Mouse (Mus musculus) MEL (cell line): Measurements from ENCODE around the gene Mgat1.

Source experiments
- CHD1 ChIP-seq: IDR thresholded peaks from 2 replicates; pipeline ENCODE4 v1.6.1; 2012; ENCODE audit warnings: low read depth, mild to moderate bottlenecking, inconsistent platforms, low read length, improper control_type of control experiment
- GATA1 ChIP-seq: IDR thresholded peaks from 2 replicates; pipeline ENCODE4 v1.6.1; 2011; ENCODE audit warnings: low read depth, low read length, improper control_type of control experiment
- MAZ ChIP-seq: IDR thresholded peaks from 2 replicates; pipeline ENCODE4 v1.6.1; 2012; ENCODE audit warnings: low read depth, mild to moderate bottlenecking, inconsistent platforms, low read length, improper control_type of control experiment
- NELFE ChIP-seq: IDR thresholded peaks from 2 replicates; pipeline ENCODE4 v1.6.1; 2011; ENCODE audit warnings: low read depth, low read length, improper control_type of control experiment
- POLR2A ChIP-seq, 2 experiments: IDR thresholded peaks; 2 replicates each; pipeline ENCODE4 v1.6.1; 2011 to 2012; ENCODE audit warnings: low read length in 2 of 2, mild to moderate bottlenecking in 2 of 2, control low read depth in 1 of 2, improper control_type of control experiment in 1 of 2, low read depth in 1 of 2, moderate library complexity in 1 of 2; ENCODE audit not compliant: control insufficient read depth in 1 of 2, insufficient read depth in 1 of 2, poor library complexity in 1 of 2
- UBTF ChIP-seq: IDR thresholded peaks from 2 replicates; pipeline ENCODE4 v1.6.1; 2012; ENCODE audit warnings: low read depth, mild to moderate bottlenecking, inconsistent platforms, low read length, improper control_type of control experiment, moderate library complexity, borderline replicate concordance; ENCODE audit not compliant: insufficient read depth

GRCm38 (mm10) chr11:49241471-49241870 lies 2.5 kb upstream of the Mgat1 start:
- TF ChIP-seq UBTF = no peak
- TF ChIP-seq GATA1 = no peak
- no peak for TF ChIP-seq NELFE
- no peak for TF ChIP-seq MAZ
- TF ChIP-seq POLR2A (IDR thresholded peaks at IDR 0.05; ENCODE audit: control insufficient read depth in 1 of 2, insufficient read depth in 1 of 2, low read depth in 1 of 2, low read length in 2 of 2, poor library complexity in 1 of 2) = no peak
- no peak for TF ChIP-seq CHD1
